Mouse (Mus musculus) C2C12 (cell line): Measurements from ENCODE around the gene Rad17. TPM values are rescaled to one million over a fixed set of nuclear protein-coding genes. Genes with fewer than 3 reads are reported as not detected.

Experiments
- H3K27me3 ChIP-seq: one replicate; pipeline ENCODE4 v1.6.1; 2011; ENCODE audit not compliant: control insufficient read depth, insufficient read depth, insufficient read length
- H3K36me3 ChIP-seq: one replicate; pipeline ENCODE4 v1.6.1; 2011; ENCODE audit not compliant: control insufficient read depth, insufficient read depth
- H3K4me3 ChIP-seq: one replicate; pipeline ENCODE4 v1.5.1; 2011; ENCODE audit warnings: mild to moderate bottlenecking, control low read depth; ENCODE audit not compliant: poor library complexity, insufficient read depth, severe bottlenecking
- H3K79me2 ChIP-seq: one replicate; pipeline ENCODE4 v1.6.1; 2011; ENCODE audit not compliant: control insufficient read depth, insufficient read depth
- H3K79me3 ChIP-seq: one replicate; pipeline ENCODE4 v1.6.1; 2011; ENCODE audit warnings: low read depth, control low read depth
- H3ac ChIP-seq: one replicate; pipeline ENCODE3; 2011; ENCODE audit warnings: low read depth; ENCODE audit not compliant: control insufficient read depth, insufficient read length
- CEBPB ChIP-seq: IDR thresholded peaks from one replicate; pipeline ENCODE4 v1.6.1; 2011; ENCODE audit warnings: low read depth, mild to moderate bottlenecking, control low read depth, moderate library complexity
- CTCF ChIP-seq: IDR thresholded peaks from one replicate; pipeline ENCODE4 v1.5.1; 2011; ENCODE audit not compliant: control insufficient read depth, insufficient read depth, insufficient read length
- FOSL1 ChIP-seq: IDR thresholded peaks from one replicate; pipeline ENCODE4 v1.8.0; 2011; ENCODE audit warnings: mild to moderate bottlenecking, low read length; ENCODE audit not compliant: poor library complexity, insufficient read depth, severe bottlenecking
- MAX ChIP-seq: IDR thresholded peaks from one replicate; pipeline ENCODE4 v1.6.1; 2011; ENCODE audit warnings: mild to moderate bottlenecking, control low read depth
- MYOD1 ChIP-seq: IDR thresholded peaks from one replicate; pipeline ENCODE4 v1.6.1; 2011; ENCODE audit warnings: low read depth; ENCODE audit not compliant: control insufficient read depth, insufficient read length
- MYOG ChIP-seq: IDR thresholded peaks from one replicate; pipeline ENCODE4 v1.6.1; 2011; ENCODE audit not compliant: control insufficient read depth, insufficient read length; ENCODE audit errors: extremely low read depth
- USF1 ChIP-seq: IDR thresholded peaks from one replicate; pipeline ENCODE4 v1.6.1; 2011; ENCODE audit warnings: low read depth, mild to moderate bottlenecking, control low read depth, moderate library complexity
- polyA plus RNA-seq: library from polyadenylated mRNA; unstranded; fragments of >200 nt; fragmentation: generic; extraction: Trizol; gene quantifications from one replicate; pipeline ENCODE4 v1.2.1, GENCODE M21; 2012; ENCODE audit warnings: missing spikeins

Gene Rad17
- polyA plus RNA-seq, 1 experiment: 6.2 TPM

- peaks cover 4% of the 10 kb centered on the region for H3K27me3 ChIP-seq
- TF ChIP-seq USF1: no peak
- no peak for TF ChIP-seq CTCF
- TF ChIP-seq MAX: no peak
- TF ChIP-seq MYOD1: no peak
- no peak for TF ChIP-seq FOSL1
- H3K79me3 ChIP-seq: no peaks in the 10 kb centered on the region
- no peaks in the 10 kb centered on the region for H3K79me2 ChIP-seq
- H3ac ChIP-seq: no peak overlapping the region
- H3K36me3 ChIP-seq: no peaks in the 10 kb centered on the region
- H3K4me3 ChIP-seq: no peak overlapping the region
Measured at GRCm38 (mm10) chr13:100581701-100582100, 69.2 kb downstream of the Rad17 start.

GRCm38 (mm10) chr13:100579951-100580350, 70.9 kb downstream of the Rad17 start:
- no peaks in the 10 kb centered on the region for H3K36me3 ChIP-seq
- no peak for TF ChIP-seq MAX
- peaks cover 4% of the 10 kb centered on the region for H3K27me3 ChIP-seq
- no peak overlapping the region for H3ac ChIP-seq
- H3K4me3 ChIP-seq: no peak overlapping the region
- no peaks in the 10 kb centered on the region for H3K79me3 ChIP-seq
- no peaks in the 10 kb centered on the region for H3K79me2 ChIP-seq

- H3K4me3 ChIP-seq: no peak overlapping the region
- no peak for TF ChIP-seq FOSL1
- no peak for TF ChIP-seq CEBPB
- TF ChIP-seq CTCF: no peak
- no peak for TF ChIP-seq USF1
- TF ChIP-seq MYOD1: no peak
- no peak for TF ChIP-seq MAX
- TF ChIP-seq MYOG: no peak
- H3K79me3 ChIP-seq: no peaks in the 10 kb centered on the region
- peaks cover 4% of the 10 kb centered on the region for H3K27me3 ChIP-seq
- no peaks in the 10 kb centered on the region for H3K79me2 ChIP-seq
- H3K36me3 ChIP-seq: no peaks in the 10 kb centered on the region
- H3ac ChIP-seq: no peak overlapping the region
Measured at GRCm38 (mm10) chr13:100579220-100579619, 71.6 kb downstream of the Rad17 start.

GRCm38 (mm10) chr13:100575950-100576349, 74.9 kb downstream of the Rad17 start:
- Histone ChIP-seq H3K4me3 (no peak overlapping the region), H3K27me3 (peaks cover 4% of the 10 kb centered on the region), H3K36me3 (no peaks in the 10 kb centered on the region), H3K79me2 (no peaks in the 10 kb centered on the region), H3ac (no peak overlapping the region), H3K79me3 (no peaks in the 10 kb centered on the region)
- TF ChIP-seq CTCF (no peak), MYOG (no peak), FOSL1 (no peak), MYOD1 (no peak), USF1 (no peak), CEBPB (no peak)

GRCm38 (mm10) chr13:100570713-100571112, 80.1 kb downstream of the Rad17 start:
- no peaks in the 10 kb centered on the region for H3K27me3 ChIP-seq
- H3ac ChIP-seq: no peak overlapping the region
- TF ChIP-seq USF1: no peak
- no peak for TF ChIP-seq CTCF
- TF ChIP-seq CEBPB: no peak
- TF ChIP-seq MYOD1: no peak
- TF ChIP-seq MAX: no peak
- no peak for TF ChIP-seq MYOG
- no peak for TF ChIP-seq FOSL1
- no peaks in the 10 kb centered on the region for H3K36me3 ChIP-seq
- no peaks in the 10 kb centered on the region for H3K79me3 ChIP-seq
- no peak overlapping the region for H3K4me3 ChIP-seq
- H3K79me2 ChIP-seq: no peaks in the 10 kb centered on the region

- Histone ChIP-seq H3K79me2 (no peaks in the 10 kb centered on the region), H3K27me3 (no peaks in the 10 kb centered on the region), H3ac (no peak overlapping the region), H3K79me3 (no peaks in the 10 kb centered on the region), H3K4me3 (no peak overlapping the region), H3K36me3 (no peaks in the 10 kb centered on the region)
- TF ChIP-seq MYOD1: no peak
- TF ChIP-seq USF1: no peak
- TF ChIP-seq CEBPB: no peak
- no peak for TF ChIP-seq CTCF
- no peak for TF ChIP-seq MAX
- no peak for TF ChIP-seq FOSL1
- no peak for TF ChIP-seq MYOG
Measured at GRCm38 (mm10) chr13:100568359-100568758, 82.5 kb downstream of the Rad17 start.

Other genes starting within 250 kb of the Rad17 start
- gene Naip1, start 198.2 kb downstream of the Rad17 start, polyA plus RNA-seq: 0.06 TPM
- 19.4 TPM for gene Gtf2h2, start 158.5 kb downstream of the Rad17 start, polyA plus RNA-seq
- gene Ocln, start 98.3 kb downstream of the Rad17 start, polyA plus RNA-seq: 0.42 TPM
- gene Marveld2, start 34.1 kb downstream of the Rad17 start, polyA plus RNA-seq: 0.05 TPM
- 139 TPM for gene Ak6, start 72 bp downstream of the Rad17 start, polyA plus RNA-seq
- gene Taf9, start 528 bp upstream of the Rad17 start, polyA plus RNA-seq: 6.3 TPM
- gene Ccdc125, start 18.7 kb upstream of the Rad17 start, polyA plus RNA-seq: 0.01 TPM
- gene Cdk7, start 79.9 kb upstream of the Rad17 start, polyA plus RNA-seq: 27.8 TPM
- 120 TPM for gene Mrps36, start 93.6 kb upstream of the Rad17 start, polyA plus RNA-seq
- gene Cenph, start 124.8 kb upstream of the Rad17 start, polyA plus RNA-seq: 17.9 TPM
- gene Ccnb1, start 135.5 kb upstream of the Rad17 start, polyA plus RNA-seq: 115 TPM
- gene Slc30a5, start 182.4 kb upstream of the Rad17 start, polyA plus RNA-seq: 21.7 TPM